Mouse (Mus musculus) embryonic fibroblast, embryonic 13.5 days (primary cell): Measurements from ENCODE around the gene Oxct2a.

ENCODE experiments used
- CTCF ChIP-seq: IDR thresholded peaks from 2 replicates; pipeline ENCODE4 v1.5.1; 2011; ENCODE audit warnings: mild to moderate bottlenecking, control low read depth, low read length, moderate library complexity, borderline replicate concordance; ENCODE audit not compliant: insufficient read depth
- POLR2A ChIP-seq: IDR thresholded peaks from 2 replicates; pipeline ENCODE4 v1.6.1; 2011; ENCODE audit warnings: low read depth, mild to moderate bottlenecking, control low read depth, low read length, moderate library complexity

- no peak for TF ChIP-seq POLR2A
- TF ChIP-seq CTCF = no peak
These were observed 38.5 kb downstream of the Oxct2a start for GRCm38 (mm10) chr4:123284731-123285624.
